Mouse (Mus musculus): Measurements from ENCODE around the gene Plekha1. TPM values are rescaled to one million over a fixed set of nuclear protein-coding genes. Genes with fewer than 3 reads are reported as not detected.
A peak's percentile ranks its signal among the peaks of the same experiment; 100 is the strongest.

The Plekha1 gene
- polyA plus RNA-seq, 1 experiment from 2014 or later, result 57.9 TPM

DNA sequence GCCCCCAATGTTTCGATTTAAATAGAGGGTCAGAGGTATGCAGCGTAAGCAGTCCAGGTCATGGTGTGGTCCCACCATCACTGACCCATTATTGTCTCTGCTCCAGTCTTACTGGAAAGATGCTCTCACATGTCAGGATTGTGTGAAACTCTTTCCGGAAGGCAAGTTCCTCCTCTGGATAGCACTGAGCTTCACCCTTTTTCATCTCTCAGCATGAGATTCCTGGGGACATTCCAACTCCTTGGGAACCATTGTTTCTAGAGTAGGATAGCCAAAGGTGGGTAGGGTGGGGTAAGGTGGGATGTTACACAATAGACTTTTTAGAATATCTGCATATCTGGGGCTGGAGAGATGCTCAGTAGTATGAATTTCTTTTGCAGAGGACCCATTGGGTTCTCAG is 80.2 kb downstream of the Plekha1 start:
- Histone ChIP-seq H3K36me3 (no peaks in the 10 kb centered on the region), H3K4me2 (no peak overlapping the region), H3K9ac (replicated peaks) (no peak overlapping the region), H3K4me1 (peaks cover 5% of the 10 kb centered on the region), H3K9me3 (replicated peaks) (no peaks in the 10 kb centered on the region), H3K27me3 (replicated peaks) (no peaks in the 10 kb centered on the region), H3K4me3 (replicated peaks) (no peak overlapping the region), H3K27ac (replicated peaks) (no peak overlapping the region)
- 91% methylated on average over 3 of the region's 3 CpGs for WGBS
- ATAC-seq (ENCODE audit: low FRiP score), result no peak

DNA sequence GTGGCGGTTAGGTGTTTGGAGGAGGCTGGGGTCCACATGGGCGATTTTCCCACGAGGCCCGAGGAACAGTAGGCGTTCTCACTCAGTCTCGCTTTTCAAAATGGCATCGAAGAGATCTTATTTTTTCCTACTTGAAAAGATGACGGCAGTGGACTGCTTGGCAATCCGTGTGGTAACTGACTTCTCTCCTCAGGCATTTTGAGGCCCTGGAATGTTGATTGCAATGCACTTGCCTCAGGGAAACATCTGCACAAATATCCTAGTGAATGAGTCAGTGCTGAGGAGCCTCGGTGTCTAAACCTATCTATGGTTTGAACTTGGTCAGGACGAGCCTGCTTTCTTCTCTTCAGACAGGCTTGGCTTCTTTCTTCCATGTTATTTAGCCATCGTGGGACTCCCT is 80.7 kb downstream of the Plekha1 start:
- Histone ChIP-seq H3K4me1 (peaks cover 5% of the 10 kb centered on the region), H3K4me3 (replicated peaks) (no peak overlapping the region), H3K36me3 (no peaks in the 10 kb centered on the region), H3K4me2 (no peak overlapping the region), H3K27ac (replicated peaks) (no peak overlapping the region), H3K9me3 (replicated peaks) (no peaks in the 10 kb centered on the region), H3K27me3 (replicated peaks) (no peaks in the 10 kb centered on the region), H3K9ac (replicated peaks) (no peak overlapping the region)
- 87% methylated on average over 12 of the region's 12 CpGs for WGBS
- no peak for ATAC-seq (ENCODE audit: low FRiP score)

DNA sequence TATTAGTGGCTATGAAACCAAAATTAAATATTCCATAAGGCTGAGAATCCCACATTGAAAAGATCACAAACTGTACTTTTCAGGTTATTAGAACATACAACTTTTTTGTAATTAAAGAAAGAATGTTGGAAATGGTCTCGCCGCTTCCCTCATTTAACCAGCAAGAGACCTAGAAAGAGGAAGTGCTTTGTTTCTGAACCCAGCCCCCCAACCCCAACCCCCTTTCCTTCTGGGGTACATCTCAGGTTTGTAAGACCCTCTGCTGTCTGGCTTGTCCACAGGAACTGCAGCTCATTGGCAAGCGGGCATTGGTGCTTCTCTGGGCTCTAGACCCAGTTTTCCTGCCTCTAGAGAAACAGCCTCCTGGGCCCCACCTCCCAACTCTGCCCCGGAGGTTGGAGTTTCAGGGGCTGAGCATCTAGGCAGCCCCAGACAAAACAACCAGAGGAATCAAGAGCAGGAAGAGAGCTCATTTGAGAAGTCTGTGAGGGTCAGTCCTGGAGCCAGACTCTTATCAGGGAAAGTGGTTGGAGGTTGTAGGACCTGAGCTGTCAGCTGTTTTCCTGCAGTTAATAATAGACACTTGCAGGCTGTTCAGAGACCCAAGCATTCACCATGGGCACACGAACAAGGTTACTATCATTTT is 83.1 kb downstream of the Plekha1 start:
- Histone ChIP-seq H3K9me3 (replicated peaks) (no peaks in the 10 kb centered on the region), H3K27me3 (replicated peaks) (0 out of 2 replicates have a peak, but pooled peaks cover 2% of the 10 kb centered on the region), H3K4me2 (no peak overlapping the region), H3K4me1 (peaks cover 5% of the 10 kb centered on the region), H3K4me3 (replicated peaks) (no peak overlapping the region), H3K36me3 (no peaks in the 10 kb centered on the region), H3K9ac (replicated peaks) (no peak overlapping the region), H3K27ac (replicated peaks) (peak overlapping the region; percentile 18; the same call in 1 of the 2 replicates)
- ATAC-seq (ENCODE audit: low FRiP score), result no peak
- WGBS, result 67% methylated on average over 5 of the region's 5 CpGs

DNA sequence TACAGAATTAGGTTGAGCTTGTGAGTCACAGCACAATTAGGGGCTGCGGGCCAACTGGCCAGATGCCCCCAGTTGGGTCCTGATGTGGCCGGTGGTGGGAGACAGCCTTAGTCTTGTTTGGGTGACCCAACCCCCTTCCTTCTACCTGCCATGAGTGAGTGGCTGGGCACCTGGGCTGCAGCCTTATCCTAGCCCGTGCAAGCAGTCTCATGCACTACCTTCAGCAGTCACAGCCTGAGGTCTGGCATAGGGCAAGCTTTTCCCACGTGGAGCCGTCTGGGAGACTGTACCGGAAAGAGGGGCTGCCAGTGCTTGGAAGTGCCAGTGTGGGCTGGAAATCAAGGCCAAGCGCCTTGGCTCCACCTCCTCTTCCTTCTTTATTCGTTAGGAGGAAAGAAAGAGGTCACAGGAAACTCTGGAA is 83.8 kb downstream of the Plekha1 start:
- H3K27ac ChIP-seq (replicated peaks), result peak overlapping the region; percentile 18; the same call in 1 of the 2 replicates
- no peak overlapping the region for H3K4me2 ChIP-seq
- H3K4me1 ChIP-seq, result peaks cover 5% of the 10 kb centered on the region
- 56% methylated on average over 8 of the region's 8 CpGs for WGBS
- ATAC-seq (ENCODE audit: low FRiP score), result no peak
- no peak overlapping the region for H3K4me3 ChIP-seq (replicated peaks)
- 0 out of 2 replicates have a peak, but pooled peaks cover 2% of the 10 kb centered on the region for H3K27me3 ChIP-seq (replicated peaks)
- H3K9me3 ChIP-seq (replicated peaks), result no peaks in the 10 kb centered on the region
- no peak overlapping the region for H3K9ac ChIP-seq (replicated peaks)
- H3K36me3 ChIP-seq, result no peaks in the 10 kb centered on the region

DNA sequence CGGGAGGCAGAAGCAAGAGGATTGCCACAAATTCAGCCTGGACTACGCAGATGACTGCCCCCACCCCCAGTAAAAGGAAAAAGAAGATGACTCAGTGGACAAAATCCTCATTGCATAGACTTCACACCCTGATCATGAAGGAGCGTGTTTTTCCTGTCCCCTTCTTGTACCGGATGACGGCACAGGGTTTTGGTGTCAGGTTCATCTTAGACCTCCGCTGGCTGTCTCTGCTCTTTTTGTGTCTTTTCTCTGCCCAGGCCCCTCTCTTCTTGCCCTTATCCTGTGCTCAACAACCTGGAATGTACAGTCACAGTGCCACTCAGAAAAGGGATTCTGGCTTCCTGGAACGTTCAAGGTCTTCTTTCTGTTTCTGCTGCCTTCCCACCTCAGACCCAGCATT is 84.9 kb downstream of the Plekha1 start:
- H3K27me3 ChIP-seq (replicated peaks), result 0 out of 2 replicates have a peak, but pooled peaks cover 2% of the 10 kb centered on the region
- no peak overlapping the region for H3K4me3 ChIP-seq (replicated peaks)
- H3K9ac ChIP-seq (replicated peaks), result no peak overlapping the region
- ATAC-seq (ENCODE audit: low FRiP score), result no peak
- peaks cover 5% of the 10 kb centered on the region for H3K4me1 ChIP-seq
- H3K4me2 ChIP-seq, result no peak overlapping the region
- H3K9me3 ChIP-seq (replicated peaks), result no peaks in the 10 kb centered on the region
- H3K27ac ChIP-seq (replicated peaks), result no peak overlapping the region
- WGBS, result 97% methylated on average over 7 of the region's 7 CpGs
- H3K36me3 ChIP-seq, result no peaks in the 10 kb centered on the region

DNA sequence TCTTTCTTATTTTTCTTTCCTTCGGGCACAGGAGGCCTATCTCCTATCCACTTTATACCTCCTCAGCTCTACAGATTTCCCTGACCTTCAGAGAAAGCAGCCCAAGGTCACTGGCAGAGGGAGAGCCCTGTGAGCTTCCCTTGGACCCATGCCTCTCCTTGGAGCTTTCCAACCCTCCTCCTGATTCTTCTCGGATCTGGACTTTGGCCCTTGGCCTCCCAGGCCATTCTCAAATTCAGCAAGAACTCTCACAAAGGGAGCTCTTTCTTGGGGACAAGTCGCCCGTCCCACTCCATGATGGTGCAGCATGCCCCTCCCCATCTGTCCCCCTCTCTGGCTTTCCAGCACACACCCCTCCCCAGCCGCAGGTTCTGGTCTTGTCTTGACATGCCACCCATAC is 85.4 kb downstream of the Plekha1 start:
- Histone ChIP-seq H3K9me3 (replicated peaks) (no peaks in the 10 kb centered on the region), H3K4me1 (peaks cover 5% of the 10 kb centered on the region), H3K9ac (replicated peaks) (no peak overlapping the region), H3K27me3 (replicated peaks) (0 out of 2 replicates have a peak, but pooled peaks cover 2% of the 10 kb centered on the region), H3K4me3 (replicated peaks) (no peak overlapping the region), H3K36me3 (no peaks in the 10 kb centered on the region), H3K27ac (replicated peaks) (no peak overlapping the region), H3K4me2 (no peak overlapping the region)
- WGBS, result 91% methylated on average over 5 of the region's 5 CpGs
- ATAC-seq (ENCODE audit: low FRiP score), result no peak

DNA sequence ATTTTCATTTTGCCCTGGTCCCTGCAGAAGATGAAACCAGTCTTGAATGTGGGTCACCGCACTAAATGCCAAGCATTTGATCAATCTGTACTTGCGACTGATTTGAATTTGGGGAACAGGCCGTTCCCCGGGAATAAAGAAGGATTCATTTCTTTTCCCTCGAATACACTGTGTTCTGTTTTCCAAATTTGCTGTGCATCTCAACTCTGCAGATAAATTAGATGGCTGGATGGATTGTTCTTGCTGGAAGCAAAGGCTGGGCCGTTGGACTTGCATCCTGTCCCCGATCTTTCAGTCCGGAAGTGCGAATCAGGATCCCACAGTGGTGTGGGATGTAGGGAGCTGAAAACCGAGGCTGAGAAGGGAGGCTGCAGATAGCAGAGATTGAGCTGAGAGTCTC is 87.8 kb downstream of the Plekha1 start:
- Histone ChIP-seq H3K4me1 (peaks cover 5% of the 10 kb centered on the region), H3K9ac (replicated peaks) (no peak overlapping the region), H3K4me3 (replicated peaks) (no peak overlapping the region), H3K9me3 (replicated peaks) (no peaks in the 10 kb centered on the region), H3K4me2 (no peak overlapping the region), H3K27ac (replicated peaks) (no peak overlapping the region), H3K36me3 (no peaks in the 10 kb centered on the region), H3K27me3 (replicated peaks) (0 out of 2 replicates have a peak, but pooled peaks cover 2% of the 10 kb centered on the region)
- ATAC-seq (ENCODE audit: low FRiP score), result no peak
- WGBS, result 91% methylated on average over 10 of the region's 10 CpGs

DNA sequence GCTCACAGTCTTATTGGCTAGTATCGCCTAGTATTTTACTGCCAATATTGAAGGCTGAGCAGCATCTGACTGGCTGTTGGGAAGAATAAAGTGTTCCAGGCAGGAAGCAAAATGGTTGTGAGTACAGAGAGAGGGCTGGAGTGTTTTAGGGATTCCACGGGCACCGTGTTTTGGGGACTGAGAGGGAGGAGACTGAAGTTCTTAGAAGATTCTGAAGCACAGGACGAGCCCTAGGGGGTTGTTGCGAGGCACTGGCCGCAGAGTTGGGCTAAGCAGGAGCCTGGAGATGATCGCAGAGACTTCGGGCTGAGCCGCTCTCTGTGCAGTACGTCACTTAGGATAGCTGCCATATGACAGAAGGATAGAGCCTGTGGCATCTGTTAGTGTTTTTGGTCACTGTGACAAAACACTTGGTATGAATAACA is 88.6 kb downstream of the Plekha1 start:
- Histone ChIP-seq H3K36me3 (no peaks in the 10 kb centered on the region), H3K4me1 (peaks cover 3% of the 10 kb centered on the region), H3K9me3 (replicated peaks) (no peaks in the 10 kb centered on the region), H3K4me3 (replicated peaks) (no peak overlapping the region), H3K27me3 (replicated peaks) (0 out of 2 replicates have a peak, but pooled peaks cover 2% of the 10 kb centered on the region), H3K4me2 (no peak overlapping the region), H3K27ac (replicated peaks) (no peak overlapping the region), H3K9ac (replicated peaks) (no peak overlapping the region)
- WGBS, result 87% methylated on average over 10 of the region's 10 CpGs
- ATAC-seq (ENCODE audit: low FRiP score), result no peak

DNA sequence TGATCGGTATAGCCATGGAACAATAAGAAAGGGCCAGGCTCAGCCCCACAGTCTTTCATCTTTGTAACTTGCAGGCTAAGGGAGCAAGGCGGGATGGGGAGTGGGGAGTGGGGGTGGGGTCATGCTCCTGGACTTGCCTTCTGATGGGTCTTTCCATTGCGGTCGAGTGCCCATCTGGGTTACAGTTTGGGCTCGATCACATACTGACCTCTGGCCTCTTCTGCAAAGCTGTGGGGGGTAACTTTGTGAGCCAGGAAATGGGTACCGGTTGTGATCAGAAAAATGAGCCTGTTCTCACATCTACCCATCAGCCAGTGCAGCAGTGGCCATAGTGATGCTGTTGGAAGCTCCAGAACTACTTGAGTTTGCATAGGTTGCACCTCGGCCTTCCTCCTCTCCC is 93.0 kb downstream of the Plekha1 start:
- 71% methylated on average over 7 of the region's 7 CpGs for WGBS
- Histone ChIP-seq H3K4me1 (no peaks in the 10 kb centered on the region), H3K9me3 (replicated peaks) (no peaks in the 10 kb centered on the region), H3K27ac (replicated peaks) (no peak overlapping the region), H3K4me3 (replicated peaks) (no peak overlapping the region), H3K4me2 (no peak overlapping the region), H3K27me3 (replicated peaks) (no peaks in the 10 kb centered on the region), H3K9ac (replicated peaks) (no peak overlapping the region), H3K36me3 (no peaks in the 10 kb centered on the region)
- ATAC-seq (ENCODE audit: low FRiP score), result no peak

DNA sequence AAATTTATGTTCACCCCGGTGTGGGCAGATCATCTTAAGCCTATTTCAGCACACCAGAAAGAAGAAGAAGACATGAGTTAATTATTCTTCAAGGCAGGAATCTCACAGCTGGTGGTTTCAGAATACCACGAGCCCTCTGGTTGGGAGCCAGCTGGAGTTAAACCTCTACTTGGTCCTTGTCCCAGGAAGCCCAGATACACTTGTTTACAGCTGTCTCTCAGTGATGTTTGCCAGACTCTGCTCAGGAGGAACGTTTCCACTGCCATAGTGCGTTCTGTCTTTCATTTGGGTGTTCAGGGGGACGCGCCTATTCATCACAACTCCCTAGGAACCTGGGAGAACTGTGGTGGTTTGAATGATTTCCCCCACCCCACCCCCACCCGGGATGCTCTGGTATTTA is 94.3 kb downstream of the Plekha1 start:
- Histone ChIP-seq H3K4me3 (replicated peaks) (no peak overlapping the region), H3K4me2 (no peak overlapping the region), H3K9ac (replicated peaks) (no peak overlapping the region), H3K4me1 (0 out of 2 replicates have a peak, but pooled peaks cover 4% of the 10 kb centered on the region), H3K27ac (replicated peaks) (no peak overlapping the region), H3K9me3 (replicated peaks) (no peaks in the 10 kb centered on the region), H3K36me3 (no peaks in the 10 kb centered on the region), H3K27me3 (replicated peaks) (no peaks in the 10 kb centered on the region)
- no peak for ATAC-seq (ENCODE audit: low FRiP score)
- WGBS, result 59% methylated on average over 7 of the region's 7 CpGs

DNA sequence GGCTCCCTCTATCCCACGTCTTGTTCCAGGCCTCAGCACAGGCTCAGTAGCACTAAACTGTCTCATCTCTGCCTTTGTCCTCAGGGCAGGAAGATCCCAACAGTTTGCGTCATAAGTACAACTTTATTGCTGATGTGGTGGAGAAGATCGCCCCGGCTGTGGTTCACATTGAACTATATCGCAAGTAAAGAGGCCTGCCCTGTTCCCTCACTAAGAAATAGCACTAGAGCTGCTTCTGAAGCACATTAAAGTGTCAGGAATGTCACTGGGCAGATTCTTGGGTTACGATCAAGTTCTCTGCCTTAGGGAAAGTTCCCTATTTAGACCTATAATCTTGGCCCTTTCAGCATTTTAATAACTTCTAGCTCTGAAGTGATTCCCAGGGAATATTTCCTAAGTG is 95.9 kb downstream of the Plekha1 start:
- H3K4me2 ChIP-seq, result no peak overlapping the region
- 86% methylated on average over 6 of the region's 6 CpGs for WGBS

More for the DNA sequence above, 95.9 kb downstream of the Plekha1 start:
- Histone ChIP-seq H3K36me3 (no peaks in the 10 kb centered on the region), H3K9me3 (replicated peaks) (no peaks in the 10 kb centered on the region), H3K4me1 (peaks cover 9% of the 10 kb centered on the region), H3K27ac (replicated peaks) (no peak overlapping the region), H3K27me3 (replicated peaks) (no peaks in the 10 kb centered on the region), H3K9ac (replicated peaks) (no peak overlapping the region), H3K4me3 (replicated peaks) (no peak overlapping the region)
- no peak for ATAC-seq (ENCODE audit: low FRiP score)

All from neural tube, embryonic 15.5 days (tissue).